Mouse (Mus musculus) megakaryocyte, embryonic 14.5 days (primary cell): ENCODE measurements around the gene Gm21663.

Source experiments
- FLI1 ChIP-seq: IDR thresholded peaks from 2 replicates; pipeline ENCODE4 v1.6.1; 2012; ENCODE audit warnings: low read length, inconsistent platforms, mixed read lengths
- GATA1 ChIP-seq: IDR thresholded peaks from 3 replicates; pipeline ENCODE4 v1.6.1; 2012; ENCODE audit warnings: mixed read lengths, low read length, inconsistent platforms, borderline replicate concordance

DNA sequence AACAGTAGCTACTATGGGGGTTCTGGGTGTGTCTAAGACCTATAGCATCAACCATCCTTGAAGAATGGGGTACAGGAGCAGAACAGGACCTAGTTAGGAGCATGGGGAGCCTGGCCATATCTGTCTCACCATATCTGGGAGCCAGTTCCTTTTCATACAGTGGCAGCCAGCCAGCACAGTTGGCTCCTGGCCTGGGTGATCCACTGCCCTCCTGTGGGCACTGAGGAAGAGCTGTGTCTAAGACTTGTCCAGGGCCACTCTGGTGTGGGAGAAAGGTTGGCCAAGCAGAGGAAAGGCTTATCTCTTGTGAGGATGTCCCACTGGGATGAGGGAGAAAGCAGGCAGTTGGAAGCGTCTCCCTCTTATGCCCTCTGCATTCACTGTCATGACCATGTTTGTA, 50.9 kb downstream of the Gm21663 start:
- TF ChIP-seq FLI1, result no peak
- TF ChIP-seq GATA1, result no peak
